Mouse (Mus musculus): ENCODE data around the gene Pigr. TPM values are rescaled to one million over a fixed set of nuclear protein-coding genes. Genes with fewer than 3 reads are reported as not detected.

Gene Pigr
- total RNA-seq (2015; ENCODE audit: low replicate concordance) (not detected in 2 replicates), total RNA-seq (2017; ENCODE audit: low replicate concordance) (not detected in 2 replicates)

DNA sequence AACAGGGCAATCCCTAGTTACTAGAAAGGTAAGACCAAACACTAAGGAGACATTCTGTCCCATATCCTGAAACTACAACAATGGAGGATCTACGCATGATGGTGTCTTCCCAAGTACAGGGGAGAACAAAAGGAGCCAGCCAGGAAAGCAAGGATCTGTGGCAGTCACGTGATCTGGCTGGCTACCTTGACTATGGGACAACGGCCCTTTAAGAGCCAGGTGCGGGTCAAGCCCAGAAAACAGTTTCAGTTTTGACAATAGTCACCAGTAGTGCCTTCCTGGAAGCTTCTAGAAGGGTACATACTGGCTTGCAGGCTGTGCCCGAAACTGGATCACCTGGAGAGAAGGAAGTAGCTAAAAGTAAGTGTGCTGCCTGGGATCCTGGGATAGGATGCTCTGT lies at the start of gene Pigr:
Gene Pigr (plus strand): TSS at position 237 of the 400 bp plus-strand sequence.
- no peak for ATAC-seq (replicated peaks; ENCODE audit: low FRiP score, poor library complexity, severe bottlenecking)

DNA sequence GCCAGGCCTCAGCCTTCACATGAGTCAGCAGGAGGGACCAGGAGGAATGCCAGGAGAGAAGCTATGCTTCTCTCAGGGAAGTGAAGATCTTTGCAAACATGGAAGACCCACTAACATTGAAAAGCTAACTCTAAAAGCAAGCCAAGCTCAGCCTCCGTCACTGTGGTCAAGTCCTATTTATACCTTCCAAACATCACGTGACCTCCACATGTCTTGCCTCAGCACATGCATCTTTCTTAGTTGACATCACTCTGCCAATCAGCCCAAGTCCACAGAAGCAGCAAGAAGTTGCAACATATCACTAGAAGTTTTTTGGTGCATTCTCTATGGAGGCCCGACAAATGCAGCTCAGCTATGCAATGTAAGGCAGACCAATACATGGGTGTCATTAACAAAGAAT lies 46.6 kb upstream of the Pigr start:
- no peak for ATAC-seq (replicated peaks; ENCODE audit: low FRiP score, poor library complexity, severe bottlenecking)

DNA sequence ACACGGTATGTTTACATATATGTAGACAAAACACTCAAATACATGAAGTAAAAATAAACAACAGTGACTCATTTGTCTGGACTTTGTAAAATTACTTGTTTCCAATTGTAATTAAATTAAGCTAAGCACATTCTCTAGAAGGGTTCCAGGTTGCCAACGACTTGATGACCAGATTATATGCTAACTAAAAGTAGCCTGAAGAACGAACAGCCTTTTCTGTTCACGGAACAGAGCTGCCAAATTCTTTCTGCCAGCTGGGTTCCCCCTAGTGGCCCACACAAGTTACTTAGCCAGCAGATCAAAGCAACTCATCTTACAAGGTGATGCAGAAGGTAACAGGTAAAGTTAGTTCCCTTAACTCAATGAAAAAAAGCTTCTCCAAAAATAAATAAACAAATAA lies 42.4 kb upstream of the Pigr start:
- peak; percentile 84 for ATAC-seq (replicated peaks; ENCODE audit: low FRiP score, poor library complexity, severe bottlenecking)

DNA sequence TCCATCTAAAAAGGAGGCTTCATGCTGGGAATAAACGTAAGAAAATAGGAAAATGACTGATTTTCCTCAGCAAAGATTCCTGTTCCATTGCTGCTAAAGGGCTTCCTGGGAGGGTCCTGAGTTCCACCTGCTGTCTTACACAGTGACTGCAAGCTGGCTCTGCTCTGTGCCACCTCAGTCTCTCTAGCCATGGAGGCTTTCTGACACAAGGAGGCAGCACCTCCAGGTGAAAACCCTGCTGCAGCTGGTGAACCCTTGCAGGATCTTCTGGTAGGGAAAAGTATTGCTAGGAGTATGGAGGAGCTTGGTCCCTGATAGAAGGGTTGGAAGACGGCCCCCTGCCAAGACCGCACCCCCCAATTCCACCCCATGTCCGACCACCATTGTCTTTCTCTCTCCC lies 39.5 kb upstream of the Pigr start:
- no peak; the same call in 1 of the 2 replicates for ATAC-seq (replicated peaks; ENCODE audit: low FRiP score, poor library complexity, severe bottlenecking)

DNA sequence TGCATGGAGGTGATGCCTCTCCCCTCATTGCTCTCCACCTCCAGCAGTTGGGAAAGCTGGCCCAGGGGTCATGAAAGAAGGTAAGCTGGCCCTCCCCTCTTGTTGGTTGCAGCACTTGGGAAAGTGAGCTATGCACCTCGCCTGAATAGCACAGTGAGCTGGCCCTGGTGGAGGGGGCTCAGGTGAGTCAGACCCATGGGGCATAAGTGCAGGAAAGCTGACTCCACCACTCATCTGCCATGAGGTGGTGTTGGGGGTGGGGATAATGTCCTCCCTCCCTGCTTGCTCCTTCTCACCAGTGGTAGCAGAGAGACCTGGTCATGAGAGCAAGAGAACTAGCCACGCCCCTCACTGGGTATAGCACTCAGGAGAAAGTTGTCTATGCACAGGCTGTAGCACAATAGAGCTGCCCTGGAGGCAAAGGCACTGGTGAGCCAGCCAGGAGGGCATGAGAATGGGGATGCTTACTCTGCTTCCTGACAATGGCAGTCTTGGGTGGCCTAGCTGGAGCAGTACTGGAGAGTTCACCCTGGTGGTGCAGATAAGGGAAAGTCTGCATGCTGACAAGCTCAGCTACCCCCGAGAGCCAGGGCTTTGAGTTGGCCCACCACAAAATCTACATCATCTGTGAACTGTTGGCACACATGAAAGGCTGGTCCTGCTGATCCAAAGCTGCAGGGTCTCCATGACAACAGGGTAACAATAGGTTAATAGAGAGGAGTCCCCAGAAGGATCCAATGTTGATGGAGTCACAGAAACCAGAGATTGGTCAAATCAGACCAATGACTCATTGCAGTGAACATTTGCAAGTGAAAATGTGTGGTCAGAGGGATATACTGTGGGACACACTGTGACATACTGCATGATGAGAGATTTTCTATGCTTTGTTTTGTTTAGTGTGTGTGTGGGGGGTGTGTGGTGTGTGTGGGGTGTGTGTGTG lies 36.7 kb upstream of the Pigr start:
- ATAC-seq (replicated peaks; ENCODE audit: low FRiP score, poor library complexity, severe bottlenecking): no peak

DNA sequence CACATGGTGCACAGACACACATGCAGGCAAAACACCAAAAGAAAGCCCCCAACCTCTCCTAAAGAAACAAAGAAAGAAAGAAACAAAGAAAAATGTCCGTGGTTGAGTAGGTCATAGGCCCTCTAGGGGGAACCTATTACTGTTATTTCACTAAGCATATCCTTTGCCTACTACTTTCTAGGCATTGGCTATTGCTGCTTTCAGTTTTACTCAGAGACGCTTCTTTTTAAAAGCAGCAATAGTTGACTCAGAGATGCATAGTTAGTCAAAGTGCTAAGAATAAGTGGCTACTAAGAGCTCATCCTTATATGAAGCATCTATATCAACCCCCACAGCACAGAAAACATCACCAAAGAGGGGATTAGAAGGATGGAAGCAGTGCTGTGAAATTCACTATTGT lies 31.2 kb upstream of the Pigr start:
- no peak for ATAC-seq (replicated peaks; ENCODE audit: low FRiP score, poor library complexity, severe bottlenecking)

DNA sequence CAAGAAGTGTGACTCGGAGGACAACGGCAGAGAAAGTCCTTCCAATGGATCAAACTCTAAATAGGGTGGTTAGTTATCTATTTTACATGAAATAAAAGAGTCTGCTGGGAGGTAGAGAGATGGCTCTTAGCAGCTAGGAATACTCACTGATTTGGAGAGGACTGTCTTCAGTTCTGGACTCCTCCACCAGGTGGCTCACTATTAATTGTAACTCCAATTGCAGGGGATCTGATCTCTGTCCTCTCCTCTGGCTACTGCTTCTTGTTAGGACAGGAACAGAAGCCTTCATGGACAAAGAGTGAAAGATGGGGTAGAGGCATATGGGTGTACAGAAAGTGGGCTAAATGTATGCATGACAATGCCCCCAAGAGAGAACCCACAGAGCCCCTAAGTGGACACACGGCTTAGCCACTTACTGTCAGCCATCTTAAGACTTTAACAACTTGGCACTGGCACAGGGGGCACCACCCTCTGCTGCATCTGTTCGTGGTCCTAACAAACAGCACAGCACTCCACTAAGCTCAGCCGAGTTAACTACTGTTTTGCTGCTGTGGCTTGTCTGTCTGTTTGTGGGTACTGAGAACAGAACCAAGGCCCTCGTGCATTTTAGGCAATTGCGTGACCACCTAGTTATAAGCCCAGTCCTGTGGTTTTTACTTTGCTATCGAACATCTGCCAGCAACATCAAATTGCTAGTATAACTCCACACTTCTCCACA lies 29.4 kb upstream of the Pigr start:
- ATAC-seq (replicated peaks; ENCODE audit: low FRiP score, poor library complexity, severe bottlenecking): peak; percentile 78

DNA sequence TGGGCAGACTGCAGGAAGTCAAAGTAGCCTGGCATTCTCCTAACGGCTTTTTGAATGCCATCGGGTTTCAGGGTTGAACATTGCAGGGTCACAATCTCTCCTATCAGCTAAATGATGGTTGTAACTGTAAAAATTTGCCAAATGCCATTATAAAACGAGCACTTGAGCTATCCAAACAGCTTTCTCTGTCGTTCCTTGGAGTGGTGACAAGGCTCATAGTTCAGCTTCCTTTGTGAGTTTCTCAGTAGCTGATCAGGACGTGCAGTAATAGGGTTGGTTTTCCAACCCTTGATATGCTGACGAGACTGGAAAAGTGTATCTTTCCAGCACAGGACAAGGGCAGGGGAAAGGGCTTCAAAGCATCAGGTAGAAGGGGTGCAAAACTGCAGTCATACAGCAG lies 28.4 kb upstream of the Pigr start:
- ATAC-seq (replicated peaks; ENCODE audit: low FRiP score, poor library complexity, severe bottlenecking): no peak

DNA sequence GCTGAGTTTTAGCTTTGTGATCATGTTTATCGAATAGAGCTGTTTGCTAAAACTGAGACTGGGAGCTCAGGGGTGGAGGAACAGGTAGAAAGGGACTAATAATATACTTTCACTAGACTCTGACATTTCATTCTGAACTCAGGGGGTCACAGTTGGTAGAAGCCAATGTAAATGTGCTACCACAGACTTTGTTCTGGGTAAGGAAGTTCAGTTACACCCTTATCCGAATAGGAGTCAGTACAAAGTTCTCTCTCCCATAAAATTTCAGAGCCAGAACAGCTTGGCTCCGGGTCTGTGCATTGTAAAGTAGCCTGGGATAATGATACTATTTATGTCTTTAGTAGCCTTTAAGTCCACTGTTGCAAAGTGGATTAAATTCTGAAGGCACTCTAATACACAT lies 27.9 kb upstream of the Pigr start:
- no peak for ATAC-seq (replicated peaks; ENCODE audit: low FRiP score, poor library complexity, severe bottlenecking)

DNA sequence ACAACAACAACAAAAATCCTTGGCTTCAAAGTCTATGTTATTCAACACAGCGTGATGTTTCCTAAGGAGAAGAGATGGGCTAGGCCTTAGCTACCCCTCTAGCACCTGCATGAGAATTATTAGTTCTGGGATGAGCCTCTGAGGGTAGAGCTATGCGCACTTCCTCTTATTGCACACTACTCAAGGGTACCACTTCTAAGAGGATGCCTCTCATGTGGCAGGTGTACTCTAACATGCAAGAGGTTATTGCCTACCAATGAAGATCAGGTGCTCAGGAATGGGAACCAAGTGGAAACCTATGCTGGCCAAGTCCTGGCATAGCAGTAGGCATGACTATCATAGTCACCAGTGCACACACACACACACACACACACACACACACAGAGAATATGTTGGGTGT lies 27.1 kb upstream of the Pigr start:
- no peak for ATAC-seq (replicated peaks; ENCODE audit: low FRiP score, poor library complexity, severe bottlenecking)

DNA sequence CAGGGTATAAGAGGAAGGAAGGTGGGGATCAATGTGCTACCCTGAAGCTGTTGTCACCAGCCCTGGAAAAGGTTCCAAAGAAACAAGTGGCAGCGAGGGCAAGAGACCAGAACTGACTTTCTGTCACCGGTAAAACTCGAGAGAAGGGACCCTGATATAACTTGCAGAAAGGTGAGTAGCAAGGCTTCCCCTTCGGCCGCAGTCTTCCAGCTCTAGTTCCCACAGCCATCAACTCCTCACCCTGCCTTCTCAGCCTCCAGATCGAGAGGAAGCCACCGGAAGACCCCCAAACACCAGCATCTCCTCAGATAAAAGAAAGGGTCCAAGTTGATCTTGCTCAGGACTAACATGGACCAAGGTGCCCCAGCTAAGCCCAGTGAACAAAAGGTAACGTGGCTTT lies 25.9 kb upstream of the Pigr start, which contains the start of gene Fcamr:
Gene Fcamr (plus strand): TSS at position 301 of the 400 bp plus-strand sequence.
- ATAC-seq (replicated peaks; ENCODE audit: low FRiP score, poor library complexity, severe bottlenecking): no peak

DNA sequence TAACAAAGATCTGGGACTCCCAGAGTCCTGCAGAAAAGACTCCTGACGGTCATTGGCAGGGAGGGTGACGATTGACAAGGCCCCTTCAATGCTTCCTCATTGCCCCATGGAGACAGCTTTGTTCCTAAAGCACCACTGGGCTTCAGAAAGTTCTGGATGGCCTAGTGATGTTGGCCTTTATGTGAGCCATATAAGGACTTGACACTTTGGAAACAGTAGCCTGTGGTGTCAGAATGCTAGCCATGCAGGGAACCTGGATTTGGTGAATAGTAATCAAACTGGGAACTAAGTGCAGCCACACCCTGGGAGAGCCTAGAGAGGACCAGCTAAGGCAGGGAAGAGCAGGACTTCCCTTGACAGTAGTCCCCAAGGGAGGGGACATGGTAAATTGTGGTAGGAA lies 25.0 kb upstream of the Pigr start:
- ATAC-seq (replicated peaks; ENCODE audit: low FRiP score, poor library complexity, severe bottlenecking): no peak

DNA sequence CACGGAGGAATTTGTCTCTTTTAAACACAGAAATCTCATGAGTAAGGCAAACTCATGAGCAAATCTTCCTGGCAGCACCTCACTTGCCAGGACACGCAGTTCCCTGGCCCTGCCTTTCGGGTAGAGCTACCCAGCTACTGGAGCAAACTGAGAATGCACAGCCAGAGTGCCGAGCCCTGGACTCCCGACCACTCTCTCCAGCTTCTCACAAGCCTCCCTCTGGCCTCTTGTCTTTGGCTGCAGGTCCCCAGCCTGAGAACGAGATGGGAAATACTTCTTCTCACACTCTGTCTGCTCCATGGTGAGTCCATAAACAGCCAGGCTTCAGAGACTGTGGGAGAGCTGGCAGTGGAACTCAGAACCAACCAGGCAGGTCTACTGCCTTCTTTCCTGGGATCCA lies 23.5 kb upstream of the Pigr start:
- no peak for ATAC-seq (replicated peaks; ENCODE audit: low FRiP score, poor library complexity, severe bottlenecking)

DNA sequence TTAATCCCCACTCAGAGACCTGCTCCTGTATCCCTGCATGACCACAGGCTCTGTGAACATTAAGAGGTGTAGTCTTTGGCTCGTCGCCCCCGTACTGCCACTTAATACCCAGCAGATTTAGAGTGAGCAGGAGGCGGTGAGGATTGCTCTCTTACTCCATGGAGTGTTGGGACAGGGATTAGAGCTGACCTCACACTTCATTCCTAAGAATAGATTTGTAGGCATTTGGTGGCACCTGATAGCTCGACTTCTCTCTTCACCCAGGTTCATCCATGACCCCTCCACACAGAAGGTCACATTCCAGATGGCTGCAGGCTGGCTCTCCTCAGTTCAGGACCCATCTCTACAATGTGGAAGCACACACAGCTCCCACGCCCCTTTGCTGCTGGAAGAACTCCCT lies 22.2 kb upstream of the Pigr start:
- ATAC-seq (replicated peaks; ENCODE audit: low FRiP score, poor library complexity, severe bottlenecking): no peak

DNA sequence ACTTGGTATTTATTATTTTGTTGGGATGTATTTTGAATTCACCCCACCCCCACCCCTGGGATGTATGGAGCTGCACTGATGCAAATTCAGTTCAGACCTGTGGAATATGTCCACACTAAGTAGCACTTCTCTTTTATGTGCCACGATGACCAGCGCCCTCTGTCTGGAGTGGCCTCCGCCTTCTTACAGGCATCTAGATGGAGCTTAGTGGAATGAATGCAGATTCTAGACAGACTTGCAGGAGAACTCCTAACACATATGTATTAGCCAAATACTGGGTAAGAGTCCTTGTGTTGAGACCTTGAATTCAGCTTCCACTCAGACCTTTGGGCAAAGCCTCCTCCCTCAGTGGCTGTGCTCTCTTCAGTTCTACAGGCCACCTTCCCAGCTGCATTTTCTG lies 15.6 kb upstream of the Pigr start:
- ATAC-seq (replicated peaks; ENCODE audit: low FRiP score, poor library complexity, severe bottlenecking): no peak

DNA sequence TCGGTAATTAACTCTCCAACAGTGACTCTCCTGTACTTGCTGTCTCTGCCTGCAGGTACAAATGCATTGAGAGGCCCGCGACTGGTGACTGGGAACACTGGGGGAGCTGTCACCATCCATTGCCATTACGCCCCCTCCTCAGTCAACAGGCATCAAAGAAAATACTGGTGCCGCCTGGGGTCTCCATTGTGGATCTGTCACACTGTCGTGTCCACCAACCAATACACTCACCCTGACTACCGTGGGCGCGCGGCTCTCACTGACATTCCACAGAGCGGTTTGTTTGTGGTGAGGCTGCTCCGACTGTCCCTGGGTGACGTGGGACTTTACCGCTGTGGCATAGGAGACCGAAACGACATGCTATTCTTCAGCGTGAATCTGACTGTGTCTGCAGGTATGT lies 15.2 kb upstream of the Pigr start:
- no peak for ATAC-seq (replicated peaks; ENCODE audit: low FRiP score, poor library complexity, severe bottlenecking)

DNA sequence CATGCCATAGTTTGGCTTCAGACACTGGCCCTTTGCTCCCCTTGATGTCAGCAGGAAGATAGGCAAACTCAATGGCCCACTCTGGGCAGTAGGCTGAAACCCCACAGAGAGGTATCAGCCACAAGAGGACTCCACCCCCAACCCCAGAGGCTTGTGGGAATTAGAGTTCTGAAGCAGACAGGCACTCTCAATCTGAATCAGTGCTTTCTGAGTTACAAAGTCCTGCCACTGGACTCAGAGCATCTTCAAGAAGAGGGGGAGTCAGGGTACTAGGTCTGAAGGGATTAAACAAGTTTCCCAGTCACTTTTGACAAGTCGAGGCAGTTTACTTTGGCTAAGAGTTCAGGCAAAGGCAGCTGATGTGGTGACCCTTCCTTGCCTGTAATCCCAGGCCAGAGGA lies 6.7 kb upstream of the Pigr start:
- no peak for ATAC-seq (replicated peaks; ENCODE audit: low FRiP score, poor library complexity, severe bottlenecking)

DNA sequence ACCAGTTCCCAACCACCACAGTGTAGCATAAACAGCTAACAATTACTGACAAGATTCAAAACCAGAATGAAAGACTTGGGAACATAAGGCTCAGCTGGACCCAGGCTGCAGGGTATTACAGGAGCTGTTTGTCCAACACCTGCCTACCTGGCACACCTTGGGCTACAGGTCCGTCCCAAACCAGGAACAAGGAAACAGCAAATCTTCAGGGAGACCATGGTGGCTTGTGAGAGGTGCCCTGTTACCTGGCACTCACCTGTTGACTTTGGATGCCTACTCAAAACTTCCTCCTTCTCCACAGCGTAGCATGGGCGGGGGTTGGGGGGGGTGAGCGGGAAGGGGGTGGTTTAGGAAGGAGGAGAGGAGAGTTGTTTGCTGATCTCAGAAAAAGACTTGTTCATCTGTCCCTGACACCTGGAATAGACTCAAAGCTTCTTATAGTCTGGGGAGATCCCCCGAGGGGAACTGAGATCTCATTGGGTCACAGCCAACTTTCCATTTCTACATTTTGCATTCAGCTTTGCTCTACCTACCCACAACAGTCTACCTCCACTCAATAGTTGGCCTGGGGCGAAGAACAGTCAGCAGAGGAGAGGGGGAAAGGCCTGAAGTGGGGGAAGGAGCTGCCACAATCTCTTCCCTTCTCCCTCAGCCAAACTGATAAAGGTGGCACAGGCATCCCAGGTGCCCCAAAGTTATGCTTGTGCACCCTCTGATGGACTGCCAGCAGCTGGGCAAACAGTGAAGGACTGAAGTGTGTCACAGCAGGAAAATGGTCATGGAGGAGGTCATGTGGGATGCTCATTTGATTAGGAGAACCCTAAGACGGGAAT lies 6.0 kb upstream of the Pigr start:
- ATAC-seq (replicated peaks; ENCODE audit: low FRiP score, poor library complexity, severe bottlenecking): no peak

DNA sequence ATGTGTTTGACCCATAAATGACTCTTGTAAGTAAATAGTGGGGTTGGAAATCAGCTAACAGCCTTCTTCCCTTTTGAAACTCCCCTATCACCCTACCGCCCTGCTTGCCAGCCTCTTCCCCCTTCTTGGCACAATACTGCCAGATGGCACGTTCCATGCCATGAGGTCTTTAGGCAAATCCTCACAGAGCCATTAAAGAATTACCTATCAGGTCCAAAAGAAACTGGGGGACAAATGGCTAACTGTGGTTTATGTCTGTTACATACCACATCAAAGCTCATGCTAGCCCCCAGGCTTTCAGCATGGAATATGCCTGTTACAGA lies 5.4 kb upstream of the Pigr start:
- no peak for ATAC-seq (replicated peaks; ENCODE audit: low FRiP score, poor library complexity, severe bottlenecking)

DNA sequence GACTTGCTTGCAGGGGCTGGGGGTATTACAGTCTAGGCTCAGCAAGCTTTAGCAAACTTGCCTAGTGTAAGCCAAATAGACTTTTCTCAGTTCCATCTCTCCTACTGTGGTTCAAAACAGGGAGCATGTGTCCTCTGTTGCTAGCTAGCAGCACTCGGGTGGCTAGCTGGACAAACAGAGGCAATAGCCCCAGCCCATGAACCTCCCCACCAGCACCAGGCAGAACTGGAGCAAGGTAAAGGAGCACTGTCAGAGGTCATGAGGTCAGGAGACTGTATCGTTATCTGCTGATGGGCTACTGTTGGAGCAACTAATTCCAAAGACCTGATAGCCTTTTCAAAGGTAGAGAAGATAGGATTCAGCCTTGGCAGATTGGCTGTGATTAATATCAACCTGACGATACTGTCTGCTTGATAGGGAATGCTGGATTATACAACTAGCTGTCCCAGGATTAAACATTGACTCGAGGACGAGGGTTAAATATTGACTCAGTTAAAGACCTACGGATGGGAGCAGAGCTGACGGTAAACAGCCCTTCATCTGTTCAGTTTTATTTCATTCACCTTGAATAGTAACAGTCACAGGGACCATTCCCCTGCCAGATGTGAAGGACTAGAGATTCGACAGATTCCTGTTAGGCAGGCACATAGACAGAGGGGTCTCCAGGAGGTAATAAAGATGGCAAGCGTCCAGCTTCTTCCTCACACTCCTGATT lies 4.4 kb upstream of the Pigr start:
- ATAC-seq (replicated peaks; ENCODE audit: low FRiP score, poor library complexity, severe bottlenecking): no peak

Measured in erythroblast, adult 5-6 weeks (primary cell).